Mouse (Mus musculus) megakaryocyte-erythroid progenitor cell, adult 5 weeks (primary cell): ENCODE results near the gene Tspyl2. TPM values are rescaled to one million over a fixed set of nuclear protein-coding genes. Genes with fewer than 3 reads are reported as not detected.

Source experiments
- polyA plus RNA-seq: library from polyadenylated mRNA; stranded (reverse); fragments of >175 nt; gene quantifications from 2 replicates; pipeline ENCODE4 v1.2.3, GENCODE M21; 2012

Tspyl2 gene
- polyA plus RNA-seq, result 20.6 and 30.9 TPM in 2 replicates

DNA sequence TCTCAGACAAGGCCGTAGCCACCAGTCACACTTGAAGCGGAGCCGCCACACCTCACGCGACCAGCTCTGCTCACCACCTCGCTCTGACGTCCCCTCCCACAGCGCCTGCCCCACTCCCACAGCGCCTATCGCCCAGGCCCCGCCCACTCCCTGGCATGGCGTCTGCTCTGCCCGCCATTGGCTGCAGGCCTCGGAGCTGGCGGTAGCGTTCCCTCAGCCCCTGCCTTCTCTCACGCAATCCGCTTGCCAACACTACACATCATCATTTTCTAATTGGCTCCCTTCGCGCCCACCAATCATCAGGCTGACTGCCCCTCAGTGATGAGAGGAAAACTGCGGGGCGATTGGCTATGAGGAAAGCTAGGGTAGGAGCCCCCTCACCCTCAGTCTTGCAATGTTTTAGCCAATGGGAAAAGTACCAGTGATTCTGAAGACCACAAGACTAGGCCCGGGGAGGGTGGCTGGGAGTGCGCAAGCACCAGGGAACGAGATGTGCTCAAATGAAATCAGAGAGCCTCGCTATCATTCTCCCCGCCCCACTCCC, at the start of gene Tspyl2:
TSS of gene Tspyl2 (minus strand) at position 68 of the 544 bp plus-strand sequence.

DNA sequence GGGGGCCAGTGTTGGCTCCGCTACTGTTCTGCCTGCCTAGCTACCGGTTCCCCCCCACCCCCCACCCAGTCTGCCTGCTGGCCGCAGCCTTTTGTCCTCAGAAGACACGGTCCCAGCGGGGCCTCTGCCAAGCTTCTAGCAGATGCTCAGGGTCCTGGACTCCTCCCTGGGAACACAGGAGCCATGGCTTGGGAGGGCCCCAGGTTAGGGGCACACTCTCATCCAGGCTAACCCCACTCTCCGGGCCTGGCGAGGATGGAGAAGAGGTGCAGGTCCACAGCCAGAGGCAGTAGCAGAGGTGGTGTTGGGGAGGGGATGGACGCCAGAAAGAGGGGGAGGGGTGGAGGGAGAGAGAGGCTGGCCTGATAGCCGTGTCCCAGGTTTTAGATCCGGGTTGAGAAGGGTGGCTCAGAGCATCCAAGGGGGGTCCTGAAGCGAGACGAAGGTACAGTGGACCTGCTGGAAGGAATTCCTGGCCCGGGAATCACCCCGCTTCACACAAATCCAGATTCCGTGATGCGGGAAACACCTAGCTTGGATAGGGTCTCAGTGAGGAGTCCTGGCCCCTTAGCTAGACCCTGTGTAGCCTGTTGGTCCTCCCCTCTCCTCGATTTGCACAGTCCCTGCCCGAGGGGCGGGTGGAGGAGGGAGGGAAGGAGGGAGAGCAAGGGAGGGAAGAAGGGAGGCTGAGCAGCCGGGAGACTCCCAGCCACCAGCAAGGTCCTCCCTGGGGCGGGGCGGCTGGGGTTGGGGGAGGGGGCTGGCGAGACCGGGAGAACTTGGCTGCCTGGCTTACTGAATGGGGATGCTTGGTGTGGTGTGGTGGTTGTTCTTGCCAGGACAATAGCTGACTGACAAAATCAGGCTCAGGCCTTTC, 26.4 kb upstream of the Tspyl2 start, which contains the start of gene Gpr173:
TSS of gene Gpr173 (minus strand) at position 308 of the 877 bp plus-strand sequence.

DNA sequence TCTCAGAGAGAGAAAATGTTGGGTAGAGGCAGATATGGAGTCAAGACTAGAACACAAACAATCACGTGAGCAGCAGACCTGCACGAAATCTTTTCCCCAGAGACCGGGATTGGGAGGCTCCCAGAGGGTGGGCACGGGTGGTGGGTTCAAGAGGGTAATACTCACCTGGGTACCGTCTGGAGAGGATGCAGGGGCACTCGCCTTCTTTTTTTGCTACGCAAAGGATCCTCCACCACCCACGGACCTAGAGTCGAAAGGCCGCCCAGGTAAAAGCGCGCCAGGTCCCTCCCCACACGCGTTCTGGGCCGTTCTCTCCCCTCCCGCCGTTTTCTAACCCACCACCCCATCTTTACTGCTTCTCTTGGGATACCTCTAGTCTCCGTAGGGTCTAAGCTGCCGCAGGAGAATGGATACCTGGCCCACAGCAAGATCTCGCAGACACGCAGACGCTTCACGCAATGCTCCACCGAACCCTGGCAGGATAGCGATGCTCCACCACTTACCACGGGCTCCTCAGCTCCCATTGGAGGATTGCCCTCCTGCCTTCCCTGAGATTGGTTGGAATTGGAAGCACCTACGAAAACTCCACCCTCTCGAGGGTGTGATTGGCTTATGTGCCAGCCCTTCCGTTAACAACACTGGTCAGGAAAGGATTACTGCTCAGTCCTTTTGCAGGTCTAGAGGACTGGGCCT, 15.1 kb downstream of the Tspyl2 start, which contains the start of gene Kantr:
TSS of gene Kantr (minus strand) at position 500 of the 693 bp plus-strand sequence.

Other genes with a start within 250 kb of the Tspyl2 start
- 19.0 and 21.4 TPM in 2 replicates for gene Iqsec2, start 198.2 kb downstream of the Tspyl2 start, polyA plus RNA-seq
- gene Kdm5c, start 109.4 kb downstream of the Tspyl2 start, polyA plus RNA-seq, result 60.9 and 86.7 TPM in 2 replicates
- 0.11 and 0.12 TPM in 2 replicates for gene Kantr, start 14.9 kb downstream of the Tspyl2 start, polyA plus RNA-seq
- gene Gpr173, start 26.3 kb upstream of the Tspyl2 start, polyA plus RNA-seq, result not detected in 2 replicates
- gene Cldn34a, start 220.9 kb upstream of the Tspyl2 start, polyA plus RNA-seq, result not detected in 2 replicates